Mouse (Mus musculus) hindbrain, embryonic 13.5 days (tissue): ENCODE measurements at regions not wholly inside any gene's neighbourhood (a gene's known extent, or its start where the extent isn't known, plus 50 kb on each side); places are given as distances from the start of the nearest gene placed in this dataset.

Experiments
- ATAC-seq: fragments of 200-750 bp; cut with Nextera tagmentation; 2 replicates; pipeline ENCODE4 v1.8.0; 2017; ENCODE audit warnings: moderate TSS enrichment; ENCODE audit not compliant: low FRiP score
- H3K27ac ChIP-seq: fragments of 300-500 bp; sonication (generic); 2 replicates; pipeline ENCODE4 v1.5.1; 2015; ENCODE audit warnings: inconsistent platforms, mild to moderate bottlenecking, moderate library complexity
- H3K27me3 ChIP-seq: fragments of 300-500 bp; sonication (generic); 2 replicates; pipeline ENCODE4 v1.6.1; 2015; ENCODE audit warnings: mild to moderate bottlenecking, inconsistent platforms
- H3K36me3 ChIP-seq: fragments of 300-500 bp; sonication (generic); 2 replicates; pipeline ENCODE4 v1.6.1; 2015; ENCODE audit warnings: mild to moderate bottlenecking, inconsistent platforms
- H3K4me1 ChIP-seq: fragments of 300-500 bp; sonication (generic); replicated peaks from 2 replicates; pipeline ENCODE4 v1.6.1; 2015; ENCODE audit warnings: inconsistent platforms
- H3K4me2 ChIP-seq: fragments of 300-500 bp; sonication (generic); 2 replicates; pipeline ENCODE4 v1.6.1; 2015; ENCODE audit warnings: inconsistent platforms, mild to moderate bottlenecking, moderate library complexity
- H3K4me3 ChIP-seq: fragments of 300-500 bp; sonication (generic); 2 replicates; pipeline ENCODE4 v1.5.1; 2015; ENCODE audit warnings: mild to moderate bottlenecking, inconsistent platforms
- H3K9ac ChIP-seq: fragments of 300-500 bp; sonication (generic); 2 replicates; pipeline ENCODE4 v1.6.1; 2015; ENCODE audit warnings: mild to moderate bottlenecking, inconsistent platforms
- H3K9me3 ChIP-seq: fragments of 300-500 bp; sonication (generic); 2 replicates; pipeline ENCODE4 v1.6.1; 2016; ENCODE audit warnings: inconsistent platforms
- WGBS: fragments of 180-500 bp; shearing (Covaris S2); methylation state at CpG from one replicate; pipeline ENCODE4 v1.1.7; 2015; 5-methylcytosine and 5-hydroxymethylcytosine counted together

GRCm38 (mm10) chr14:71228894-71229446, 629.3 kb upstream of the Fam160b2 start:
- ATAC-seq: no peak
- WGBS: 61% methylated on average over 8 of the region's 8 CpGs
- Histone ChIP-seq H3K27ac (no peak overlapping the region), H3K4me3 (no peak overlapping the region), H3K27me3 (no peaks in the 10 kb centered on the region), H3K9me3 (no peaks in the 10 kb centered on the region), H3K9ac (no peak overlapping the region), H3K4me2 (no peak overlapping the region), H3K4me1 (no peaks in the 10 kb centered on the region), H3K36me3 (no peaks in the 10 kb centered on the region)

- Histone ChIP-seq H3K9ac (no peak overlapping the region), H3K36me3 (no peaks in the 10 kb centered on the region), H3K4me3 (no peak overlapping the region), H3K27ac (no peak overlapping the region), H3K9me3 (no peaks in the 10 kb centered on the region; the same call in 1 of the 2 replicates), H3K4me2 (no peak overlapping the region), H3K27me3 (no peaks in the 10 kb centered on the region), H3K4me1 (no peaks in the 10 kb centered on the region)
- no peak for ATAC-seq
- WGBS: 78% methylated on average over 1 of the region's 1 CpGs
Measured at GRCm38 (mm10) chr14:71217041-71217440, 617.4 kb upstream of the Fam160b2 start.

GRCm38 (mm10) chr14:71211359-71211978, 611.8 kb upstream of the Fam160b2 start:
- no peak overlapping the region for H3K4me2 ChIP-seq
- H3K4me1 ChIP-seq: no peaks in the 10 kb centered on the region
- H3K4me3 ChIP-seq: no peak overlapping the region
- H3K27ac ChIP-seq: no peak overlapping the region
- no peaks in the 10 kb centered on the region for H3K27me3 ChIP-seq
- 91% methylated on average over 3 of the region's 3 CpGs for WGBS
- no peaks in the 10 kb centered on the region for H3K9me3 ChIP-seq
- H3K9ac ChIP-seq: no peak overlapping the region
- ATAC-seq: no peak
- H3K36me3 ChIP-seq: no peaks in the 10 kb centered on the region

- Histone ChIP-seq H3K9me3 (no peaks in the 10 kb centered on the region), H3K27me3 (no peaks in the 10 kb centered on the region), H3K4me3 (no peak overlapping the region), H3K4me2 (no peak overlapping the region), H3K9ac (no peak overlapping the region), H3K4me1 (no peaks in the 10 kb centered on the region), H3K27ac (no peak overlapping the region), H3K36me3 (no peaks in the 10 kb centered on the region)
- no peak for ATAC-seq
- WGBS: 69% methylated on average over 6 of the region's 6 CpGs
Measured at GRCm38 (mm10) chr14:71203459-71203858, 603.8 kb upstream of the Fam160b2 start.

- H3K27ac ChIP-seq: no peak overlapping the region
- no peaks in the 10 kb centered on the region for H3K9me3 ChIP-seq
- no peaks in the 10 kb centered on the region for H3K4me1 ChIP-seq
- no peaks in the 10 kb centered on the region for H3K27me3 ChIP-seq
- H3K9ac ChIP-seq: no peak overlapping the region
- ATAC-seq: no peak
- no peak overlapping the region for H3K4me3 ChIP-seq
- WGBS: 88% methylated on average over 1 of the region's 1 CpGs
- no peaks in the 10 kb centered on the region for H3K36me3 ChIP-seq
- H3K4me2 ChIP-seq: no peak overlapping the region
Measured at GRCm38 (mm10) chr14:71200917-71201316, 601.3 kb upstream of the Fam160b2 start.

- ATAC-seq: no peak
- Histone ChIP-seq H3K27ac (no peak overlapping the region), H3K36me3 (no peaks in the 10 kb centered on the region), H3K4me3 (no peak overlapping the region), H3K9me3 (no peaks in the 10 kb centered on the region), H3K4me2 (no peak overlapping the region), H3K4me1 (no peaks in the 10 kb centered on the region), H3K27me3 (no peaks in the 10 kb centered on the region), H3K9ac (no peak overlapping the region)
- WGBS: 71% methylated on average over 9 of the region's 9 CpGs
Measured at GRCm38 (mm10) chr14:71199178-71199879, 599.7 kb upstream of the Fam160b2 start.

- Histone ChIP-seq H3K27me3 (no peaks in the 10 kb centered on the region), H3K9ac (no peak overlapping the region), H3K4me2 (no peak overlapping the region), H3K4me3 (no peak overlapping the region), H3K27ac (no peak overlapping the region), H3K9me3 (no peaks in the 10 kb centered on the region), H3K36me3 (no peaks in the 10 kb centered on the region), H3K4me1 (no peaks in the 10 kb centered on the region)
- 96% methylated on average over 2 of the region's 2 CpGs for WGBS
- ATAC-seq: no peak
Measured at GRCm38 (mm10) chr14:71194219-71194618, 594.6 kb upstream of the Fam160b2 start.

GRCm38 (mm10) chr14:71192486-71192885, 592.9 kb upstream of the Fam160b2 start:
- no peak overlapping the region for H3K9ac ChIP-seq
- WGBS: 90% methylated on average over 5 of the region's 5 CpGs
- H3K36me3 ChIP-seq: no peaks in the 10 kb centered on the region
- no peak overlapping the region for H3K4me3 ChIP-seq
- no peak overlapping the region for H3K27ac ChIP-seq
- no peaks in the 10 kb centered on the region for H3K9me3 ChIP-seq
- no peaks in the 10 kb centered on the region for H3K4me1 ChIP-seq
- no peak for ATAC-seq
- H3K27me3 ChIP-seq: no peaks in the 10 kb centered on the region
- H3K4me2 ChIP-seq: no peak overlapping the region

- Histone ChIP-seq H3K27ac (no peak overlapping the region), H3K9ac (no peak overlapping the region), H3K4me1 (no peaks in the 10 kb centered on the region), H3K36me3 (no peaks in the 10 kb centered on the region), H3K4me2 (no peak overlapping the region), H3K9me3 (no peaks in the 10 kb centered on the region), H3K27me3 (no peaks in the 10 kb centered on the region), H3K4me3 (no peak overlapping the region)
- no peak for ATAC-seq
- WGBS: 87% methylated on average over 2 of the region's 2 CpGs
Measured at GRCm38 (mm10) chr14:71189360-71189759, 589.7 kb upstream of the Fam160b2 start.

- no peak overlapping the region for H3K27ac ChIP-seq
- no peak overlapping the region for H3K4me3 ChIP-seq
- no peak overlapping the region for H3K9ac ChIP-seq
- H3K36me3 ChIP-seq: no peaks in the 10 kb centered on the region
- H3K4me1 ChIP-seq: no peaks in the 10 kb centered on the region
- no peak overlapping the region for H3K4me2 ChIP-seq
- H3K27me3 ChIP-seq: no peaks in the 10 kb centered on the region
- no peak for ATAC-seq
- WGBS: 88% methylated on average over 6 of the region's 6 CpGs
- no peaks in the 10 kb centered on the region for H3K9me3 ChIP-seq
Measured at GRCm38 (mm10) chr14:71177341-71177740, 577.7 kb upstream of the Fam160b2 start.

GRCm38 (mm10) chr14:71174175-71174574, 574.5 kb upstream of the Fam160b2 start:
- Histone ChIP-seq H3K4me2 (no peak overlapping the region), H3K9ac (no peak overlapping the region), H3K4me3 (no peak overlapping the region), H3K4me1 (no peaks in the 10 kb centered on the region), H3K9me3 (no peaks in the 10 kb centered on the region), H3K36me3 (no peaks in the 10 kb centered on the region), H3K27me3 (no peaks in the 10 kb centered on the region), H3K27ac (no peak overlapping the region)
- 90% methylated on average over 2 of the region's 2 CpGs for WGBS
- no peak for ATAC-seq

- no peak overlapping the region for H3K4me2 ChIP-seq
- H3K4me3 ChIP-seq: no peak overlapping the region
- no peaks in the 10 kb centered on the region for H3K36me3 ChIP-seq
- no peaks in the 10 kb centered on the region for H3K27me3 ChIP-seq
- no peak overlapping the region for H3K9ac ChIP-seq
- 86% methylated on average over 2 of the region's 2 CpGs for WGBS
- no peak for ATAC-seq
- H3K4me1 ChIP-seq: no peaks in the 10 kb centered on the region
- H3K9me3 ChIP-seq: no peaks in the 10 kb centered on the region
- no peak overlapping the region for H3K27ac ChIP-seq
Measured at GRCm38 (mm10) chr14:71159556-71159955, 559.9 kb upstream of the Fam160b2 start.

- no peaks in the 10 kb centered on the region for H3K36me3 ChIP-seq
- 94% methylated on average over 1 of the region's 1 CpGs for WGBS
- no peak for ATAC-seq
Measured at GRCm38 (mm10) chr14:71142465-71142864, 542.8 kb upstream of the Fam160b2 start.

More at GRCm38 (mm10) chr14:71142465-71142864, 542.8 kb upstream of the Fam160b2 start:
- H3K4me2 ChIP-seq: no peak overlapping the region
- H3K9me3 ChIP-seq: no peaks in the 10 kb centered on the region
- H3K4me1 ChIP-seq: no peaks in the 10 kb centered on the region
- no peak overlapping the region for H3K9ac ChIP-seq
- H3K4me3 ChIP-seq: no peak overlapping the region
- no peak overlapping the region for H3K27ac ChIP-seq
- no peaks in the 10 kb centered on the region for H3K27me3 ChIP-seq
